Mouse (Mus musculus) right cerebral cortex, postnatal 10 days (tissue): ENCODE measurements around the gene Pla2g4c.
"Not testable (repeated sequence)": the region's sequence is repeated elsewhere in the genome, so short reads cannot be mapped to it uniquely, and the experiment has no call there.

Source experiments
- DNase-seq, 2 experiments: peaks; one replicate each; pipeline ENCODE4 v3.0.0; 2021; ENCODE audit warnings: low spot score in 2 of 2

Pla2g4c gene

DNA sequence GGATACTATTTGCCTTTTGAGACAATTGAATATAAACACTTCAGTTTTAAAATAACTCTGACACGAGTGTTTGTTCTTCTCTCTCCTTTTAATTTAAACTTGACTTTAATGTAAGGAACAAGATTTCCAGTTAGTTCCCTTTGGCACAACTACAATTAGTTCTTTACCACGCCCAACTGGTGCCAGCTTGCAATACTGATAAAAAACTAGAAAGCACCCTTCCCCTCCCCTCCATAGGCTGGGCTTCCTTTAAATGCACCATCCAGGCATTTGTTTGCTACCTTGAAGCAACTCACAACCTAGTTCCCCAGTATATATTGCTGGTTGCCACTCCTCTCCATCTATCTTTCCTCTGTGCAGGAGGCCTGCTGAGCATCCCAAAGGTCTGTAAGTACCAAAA, at the start of gene Pla2g4c:
TSS of gene Pla2g4c (plus strand) at position 340 of the 400 bp plus-strand sequence.
- no peak for DNase-seq

DNA sequence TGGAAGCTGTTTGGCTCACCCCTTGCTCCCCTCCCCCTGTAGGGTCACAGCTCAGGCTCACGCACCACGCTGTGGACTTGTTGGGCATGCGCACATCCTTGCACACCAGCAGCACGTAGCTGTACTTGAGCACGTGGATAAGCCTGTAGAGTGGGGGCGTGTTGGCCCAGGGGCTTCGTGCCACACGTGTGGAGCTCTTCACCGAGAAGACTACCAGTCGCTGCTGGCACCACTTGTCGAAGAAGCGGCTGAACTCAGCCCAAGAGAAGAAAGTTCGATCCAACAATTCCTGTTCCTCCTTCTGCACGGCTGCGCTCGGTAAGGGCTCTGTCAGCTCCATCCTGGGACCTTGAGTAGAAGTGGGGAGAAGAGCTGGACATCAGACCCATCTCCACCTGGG, 47.4 kb upstream of the Pla2g4c start, which contains the start of gene Lig1:
TSS of gene Lig1 (plus strand) at position 203 of the 400 bp plus-strand sequence.
- DNase-seq: no peak

DNA sequence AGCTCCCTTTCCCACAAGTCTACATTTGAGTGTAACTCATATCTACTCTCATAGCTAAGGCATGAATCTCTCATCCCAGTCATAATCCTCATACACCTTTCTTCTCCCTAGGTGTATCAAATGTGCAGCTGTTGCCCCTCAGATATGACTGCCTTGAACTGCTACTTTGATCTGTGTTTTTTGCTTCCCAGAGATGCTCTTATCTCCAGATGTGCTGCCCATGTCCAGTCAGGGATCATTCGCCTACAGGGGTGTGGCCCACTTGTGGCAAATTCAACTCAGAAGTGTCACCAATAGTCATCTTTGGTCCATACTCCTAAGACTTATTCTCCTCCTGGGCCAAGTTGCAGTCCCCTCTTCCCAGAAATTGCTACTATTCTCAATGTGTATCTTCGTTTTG, 46.6 kb upstream of the Pla2g4c start:
- no peak for DNase-seq

DNA sequence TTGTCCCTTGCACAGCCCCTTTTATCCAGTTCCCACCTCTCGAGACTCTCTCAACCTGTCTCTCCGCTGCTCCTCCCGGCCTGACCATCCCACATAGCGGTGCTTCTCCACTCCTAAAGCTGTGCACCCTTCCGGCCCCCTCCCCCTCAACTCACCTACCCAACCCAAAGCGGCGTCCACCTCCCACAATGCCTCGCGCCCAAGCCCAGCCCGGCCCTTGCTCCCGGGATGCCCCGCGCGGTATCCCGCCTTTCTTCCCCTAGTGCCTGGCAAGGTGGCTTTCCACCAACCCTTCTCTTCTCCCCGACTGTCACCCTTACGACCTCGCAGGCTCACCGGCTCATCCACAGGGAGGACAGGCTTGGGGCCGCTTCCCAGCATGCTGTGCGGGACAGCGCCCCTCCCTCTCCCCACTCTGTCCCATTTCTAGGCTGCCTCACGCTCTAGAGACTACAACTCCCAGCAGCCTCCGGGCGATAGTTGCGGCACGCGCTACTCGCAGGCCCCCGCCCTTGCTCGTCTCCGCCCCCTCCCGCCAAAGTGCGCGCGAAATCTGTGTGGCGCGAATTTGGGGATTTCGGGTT, 46.1 kb upstream of the Pla2g4c start, which contains the start of gene Zswim9:
TSS of gene Zswim9 (minus strand) at position 414 of the 584 bp plus-strand sequence.
- DNase-seq: peak; percentile 95 to 96

DNA sequence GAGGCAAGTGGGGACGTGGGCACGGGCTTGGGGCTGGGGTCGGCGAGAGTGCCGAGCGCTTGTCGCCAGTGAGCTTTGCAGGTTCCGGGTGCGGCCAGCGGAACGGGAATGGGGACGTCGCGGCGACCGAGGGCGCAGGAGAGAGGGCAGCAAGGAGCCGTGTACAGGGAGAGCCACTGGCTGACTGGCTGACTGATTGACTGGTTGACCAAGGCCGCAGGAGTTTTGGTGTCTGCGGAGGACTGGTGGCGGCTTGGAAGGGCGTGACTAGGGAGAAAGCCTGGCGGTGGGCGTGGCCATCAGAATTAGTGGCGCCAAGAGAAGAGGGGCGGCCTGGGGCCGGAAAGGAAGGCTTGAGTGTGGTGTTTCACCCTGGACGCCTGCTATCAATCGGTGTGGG, 45.5 kb upstream of the Pla2g4c start:
- not testable (repeated sequence) for DNase-seq

DNA sequence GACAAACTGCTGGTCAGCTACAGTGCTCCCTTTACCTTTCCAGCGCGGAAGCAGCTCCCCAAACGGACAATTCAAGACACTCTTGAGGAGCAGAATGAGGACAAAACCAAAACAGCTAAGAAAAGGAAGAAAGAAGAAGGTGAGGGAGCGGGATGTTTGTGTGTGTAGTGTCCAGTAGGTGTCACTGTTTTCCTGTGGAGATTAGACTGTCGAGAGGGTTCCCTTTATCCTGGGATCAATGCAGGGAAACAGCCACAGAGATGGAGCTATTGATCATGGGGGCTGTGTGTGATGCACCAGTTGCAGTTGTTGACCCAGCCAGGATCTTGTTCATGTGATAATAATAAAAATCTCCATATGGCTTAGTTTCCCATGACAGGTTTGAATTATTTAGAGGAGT, 35.8 kb upstream of the Pla2g4c start:
- peak; percentile 36 to 38 for DNase-seq

DNA sequence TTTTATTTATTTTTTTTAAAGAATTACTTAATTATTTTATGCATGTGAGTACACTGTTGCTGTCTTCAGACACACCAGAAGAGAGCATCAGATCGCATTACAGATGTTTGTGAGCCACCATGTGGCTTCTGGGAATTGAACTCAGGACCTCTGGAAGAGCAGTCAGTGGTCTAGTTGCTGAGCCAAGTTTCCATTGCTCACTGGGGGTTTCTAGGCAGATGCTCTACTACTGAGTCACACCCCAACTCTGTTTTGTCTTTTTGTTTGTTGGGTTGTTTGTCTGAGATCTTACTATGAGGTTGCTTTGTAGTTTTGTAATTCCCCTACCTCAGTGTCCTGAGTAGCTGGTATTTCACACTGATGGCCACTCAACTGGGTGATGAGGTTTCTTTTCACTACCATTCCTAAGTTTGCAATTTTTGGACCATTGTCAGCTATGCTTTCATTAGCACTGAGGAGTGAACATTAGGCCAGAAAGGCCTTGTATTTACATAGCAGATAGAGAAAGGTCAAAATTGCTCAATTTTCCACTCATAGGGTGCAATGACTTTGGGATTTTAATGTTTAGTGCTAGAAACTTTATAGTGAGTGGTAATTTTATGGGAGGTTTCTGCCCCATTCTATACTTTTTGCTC, 34.3 kb upstream of the Pla2g4c start:
- DNase-seq: no peak

DNA sequence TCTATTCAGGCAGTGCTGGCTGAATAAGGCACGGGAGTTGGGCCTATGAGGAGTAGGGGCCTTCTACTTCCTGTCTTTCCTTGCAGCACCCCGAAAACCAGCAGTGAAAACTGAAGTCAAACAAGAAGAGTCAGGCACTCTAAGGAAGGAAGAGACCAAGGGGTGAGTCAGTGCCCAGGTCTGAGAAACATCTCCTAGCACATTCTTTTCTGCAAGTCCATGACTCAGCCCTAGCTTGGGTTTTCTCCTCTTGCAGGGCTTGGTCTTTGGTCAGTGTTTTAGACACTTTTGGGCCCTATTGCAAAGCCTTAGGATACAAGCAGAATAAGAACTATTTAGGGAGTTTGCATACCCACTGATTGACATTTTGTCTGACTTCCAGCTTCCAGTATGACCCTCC, 33.1 kb upstream of the Pla2g4c start:
- no peak for DNase-seq

DNA sequence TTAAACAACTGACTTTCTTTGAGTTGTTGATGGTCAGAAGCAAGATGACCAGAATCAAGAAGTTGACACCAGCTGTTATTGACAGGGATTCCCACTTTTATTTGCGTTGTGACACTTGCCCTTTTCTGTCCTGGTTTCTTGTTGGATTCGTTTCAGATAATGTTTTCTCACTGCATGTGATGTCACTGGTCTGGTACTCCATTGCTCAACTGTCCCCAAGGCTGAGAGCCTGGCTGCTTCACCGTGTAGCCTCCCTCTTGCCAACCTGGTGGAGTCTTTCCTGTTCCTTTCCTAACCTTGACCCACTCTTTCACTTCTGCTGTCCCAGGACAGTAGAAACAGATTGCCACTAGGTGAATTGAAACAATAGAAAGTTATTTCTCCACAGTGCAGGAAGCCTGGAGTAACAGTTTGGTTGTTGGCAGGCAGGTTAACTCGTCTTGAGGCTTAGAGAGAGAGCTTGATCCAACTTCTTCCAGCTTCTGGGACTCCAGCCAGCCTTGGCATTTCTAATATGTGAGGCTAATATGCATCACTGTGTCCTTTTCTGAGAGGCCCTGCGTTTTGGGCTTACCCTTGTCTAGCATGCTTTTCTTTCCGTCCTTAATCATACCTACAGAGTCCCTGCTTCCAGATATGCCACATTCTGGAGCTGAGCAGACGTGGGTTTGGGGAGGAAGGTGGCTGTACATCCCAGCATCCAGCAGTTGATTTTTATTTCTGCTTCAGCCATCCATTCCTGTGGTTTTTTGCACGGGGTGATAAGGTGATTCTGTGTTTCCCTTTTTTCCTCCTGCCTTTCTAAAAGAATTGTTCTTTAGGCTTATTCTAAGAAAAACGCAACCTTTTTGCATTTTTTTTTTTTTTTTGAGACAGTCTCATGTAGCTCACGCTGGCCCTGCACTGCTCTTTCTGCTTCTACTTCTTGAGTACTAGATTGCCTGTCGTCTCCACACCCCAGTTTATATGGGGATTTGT, 30.3 kb upstream of the Pla2g4c start:
- no peak for DNase-seq

DNA sequence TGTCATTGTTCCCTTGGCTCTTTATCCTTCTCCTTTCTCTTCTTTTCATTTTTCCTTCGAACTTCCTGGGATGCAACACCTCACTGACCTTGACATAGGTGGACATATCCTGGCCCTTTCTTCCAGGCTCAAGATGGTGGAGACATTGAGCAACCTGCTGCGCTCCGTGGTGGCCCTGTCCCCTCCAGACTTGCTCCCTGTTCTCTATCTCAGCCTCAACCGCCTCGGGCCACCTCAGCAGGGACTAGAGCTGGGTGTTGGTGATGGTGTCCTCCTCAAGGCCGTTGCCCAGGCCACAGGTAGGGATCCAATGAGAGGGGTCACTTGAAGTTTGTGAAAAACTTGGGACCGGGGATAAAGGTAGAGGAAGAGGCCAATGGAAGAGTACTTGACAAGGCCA, 29.2 kb upstream of the Pla2g4c start:
- no peak for DNase-seq

DNA sequence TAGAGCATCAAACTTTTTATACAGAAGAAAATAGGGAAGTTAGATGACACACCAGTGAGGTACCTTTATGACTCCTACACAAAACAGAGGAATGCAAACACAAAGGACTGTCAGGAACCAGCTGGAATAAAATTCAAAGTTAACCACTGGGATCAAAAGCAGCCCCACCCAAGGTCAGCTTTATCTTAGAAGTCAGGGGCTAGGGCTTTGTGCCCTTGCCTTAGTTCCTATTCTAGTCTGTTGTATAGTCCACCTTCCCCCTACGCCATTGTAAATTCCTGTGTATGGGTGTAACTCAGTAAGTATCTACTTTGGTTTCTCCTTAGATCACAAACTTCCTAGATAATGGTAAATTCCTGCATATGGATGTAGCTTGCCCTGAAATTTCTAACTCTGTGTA, 26.8 kb upstream of the Pla2g4c start:
- DNase-seq: no peak

DNA sequence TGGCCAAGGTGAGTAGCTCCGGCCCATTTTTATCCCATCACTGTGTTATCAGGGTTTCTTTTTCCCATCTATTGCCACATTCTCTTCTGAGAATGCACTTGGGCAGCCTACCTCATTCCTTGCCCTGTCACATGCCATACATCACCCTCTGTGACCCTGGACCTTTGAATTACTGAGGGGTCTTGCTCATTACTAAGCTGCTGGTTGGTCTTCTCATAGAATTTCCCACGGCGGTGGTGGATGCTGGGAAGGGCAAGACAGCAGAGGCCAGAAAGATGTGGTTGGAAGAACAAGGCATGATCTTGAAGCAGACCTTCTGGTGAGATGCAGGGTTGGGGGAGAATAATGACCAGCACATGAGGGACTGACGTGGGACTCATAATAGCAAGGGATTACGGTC, 25.6 kb upstream of the Pla2g4c start:
- no peak for DNase-seq

DNA sequence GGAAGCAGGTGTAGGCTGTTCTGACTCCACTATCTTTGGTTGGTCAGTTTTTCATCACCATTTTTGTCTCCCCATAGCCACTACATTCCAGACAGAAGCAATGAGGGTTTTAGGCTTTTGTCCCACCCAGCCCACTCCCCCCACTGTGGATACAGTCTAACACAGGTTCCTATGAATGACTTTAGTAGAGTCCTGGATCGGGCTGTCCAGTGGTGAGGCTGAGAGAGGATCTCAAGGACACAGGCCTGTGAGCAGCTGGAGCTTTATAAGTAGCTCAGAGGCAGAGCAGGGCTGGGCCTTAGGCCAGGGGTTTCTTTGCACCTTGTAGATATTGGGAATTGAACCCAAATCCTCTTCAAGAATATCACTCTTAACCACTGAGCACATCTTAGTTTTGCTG, 22.8 kb upstream of the Pla2g4c start:
- no peak for DNase-seq

DNA sequence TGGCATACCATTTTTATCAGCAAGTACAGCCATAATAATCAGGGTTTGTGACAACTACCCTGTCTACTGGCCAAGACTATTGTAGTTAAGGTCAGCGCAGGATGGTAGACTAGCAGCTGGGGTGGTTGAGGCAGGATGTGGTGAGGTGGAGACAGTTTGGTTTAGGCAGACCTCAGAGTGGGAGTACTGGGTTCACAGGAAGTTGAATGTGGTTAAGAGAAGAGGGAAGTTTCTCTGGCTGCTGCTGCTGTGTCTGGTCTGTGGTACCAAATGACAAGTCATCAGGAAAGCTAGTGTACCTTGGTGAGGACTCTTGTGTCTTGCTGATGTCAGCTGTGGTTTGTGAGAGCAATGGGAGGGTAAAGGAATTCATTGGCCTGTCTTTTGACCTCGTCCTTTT, 21.7 kb upstream of the Pla2g4c start:
- DNase-seq: no peak

DNA sequence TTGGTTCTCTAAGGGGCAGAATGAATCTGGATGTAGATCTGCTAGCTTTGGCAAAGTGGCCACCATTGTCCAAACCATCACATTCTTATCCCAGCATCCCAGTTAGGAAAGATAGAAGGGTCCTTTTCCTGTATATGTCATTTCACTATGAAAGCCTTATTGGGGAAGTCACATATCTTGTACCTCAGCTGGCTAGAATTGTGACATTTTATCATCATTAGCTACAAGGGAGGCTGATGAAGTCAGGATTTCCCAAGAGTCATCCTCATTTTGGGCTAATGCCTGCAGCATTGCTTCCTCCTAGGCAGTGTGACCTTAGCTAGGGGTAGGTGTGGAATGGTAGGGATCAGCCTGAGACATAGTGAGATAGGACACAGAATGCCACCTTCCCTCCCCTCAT, 21.1 kb upstream of the Pla2g4c start:
- DNase-seq: no peak

DNA sequence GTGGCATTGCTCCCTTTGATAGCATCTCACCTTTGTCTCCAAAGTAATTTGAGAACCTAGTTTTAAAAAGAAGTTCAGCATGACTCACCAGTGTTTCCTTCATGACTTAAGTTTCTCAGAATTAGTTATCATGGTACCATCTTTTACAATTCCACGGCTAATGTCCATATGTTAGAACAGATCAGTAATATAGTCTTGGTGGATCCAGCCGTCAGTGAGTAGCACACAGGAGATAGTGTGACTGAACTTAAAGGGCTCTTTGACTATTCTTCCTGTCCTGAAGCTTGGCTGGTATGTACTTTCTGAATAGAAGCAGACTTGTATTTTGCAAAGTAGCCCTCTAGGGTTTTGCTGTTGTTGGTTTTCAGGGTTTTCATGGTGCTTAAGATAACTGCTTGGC, 15.0 kb upstream of the Pla2g4c start:
- DNase-seq: no peak

DNA sequence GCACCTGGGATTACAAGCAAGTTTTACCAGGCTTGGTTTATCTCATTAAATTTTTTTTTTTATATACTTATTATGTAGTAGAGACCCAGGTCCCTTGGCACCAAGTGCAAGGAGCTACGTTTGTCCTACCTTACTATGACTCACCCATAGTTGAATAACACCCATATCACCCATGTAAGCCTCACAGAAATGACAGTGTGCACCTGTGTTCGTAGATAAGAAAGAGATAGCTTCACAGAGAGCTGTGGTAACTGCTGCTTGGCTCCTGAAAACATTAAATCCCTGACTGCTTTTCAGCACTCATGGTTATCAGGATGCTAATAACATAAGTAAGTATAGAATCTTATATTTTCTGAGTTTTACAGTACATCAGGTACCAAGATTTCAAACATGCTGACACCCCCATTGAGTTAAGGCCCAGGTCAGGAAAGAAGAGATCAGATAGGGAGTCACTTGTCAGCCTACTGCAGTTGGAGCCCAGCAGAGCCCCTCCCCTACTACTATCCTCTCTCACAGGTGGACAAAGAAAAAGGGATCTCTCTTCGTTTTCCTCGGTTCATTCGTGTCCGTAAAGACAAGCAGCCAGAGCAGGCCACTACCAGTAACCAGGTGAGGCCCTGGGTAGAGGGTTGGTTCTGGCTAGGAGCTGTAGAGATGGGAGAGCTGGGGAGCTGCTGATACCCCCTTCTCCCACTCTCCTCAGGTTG, 13.8 kb upstream of the Pla2g4c start:
- DNase-seq: no peak

DNA sequence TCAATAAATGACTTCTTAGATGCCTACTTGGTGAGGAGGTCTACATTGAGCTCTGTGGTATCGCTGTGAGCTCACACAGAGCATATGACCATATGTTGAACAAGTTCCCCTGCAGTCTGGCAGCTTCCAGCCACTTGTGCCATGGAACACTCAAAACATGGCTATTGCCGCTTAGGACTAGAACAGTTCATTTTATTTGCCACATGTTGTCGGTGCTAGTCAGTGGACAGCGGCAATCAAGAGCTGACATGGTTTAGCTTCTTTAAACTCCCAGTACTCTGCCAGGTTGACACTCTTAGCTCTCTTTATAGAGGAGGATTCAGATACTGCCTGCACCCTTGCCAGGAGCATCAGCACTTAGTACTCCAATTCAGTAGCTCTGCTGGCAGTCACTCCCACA, 13.1 kb upstream of the Pla2g4c start:
- DNase-seq: peak in 1 of 2 experiments; percentile 25

DNA sequence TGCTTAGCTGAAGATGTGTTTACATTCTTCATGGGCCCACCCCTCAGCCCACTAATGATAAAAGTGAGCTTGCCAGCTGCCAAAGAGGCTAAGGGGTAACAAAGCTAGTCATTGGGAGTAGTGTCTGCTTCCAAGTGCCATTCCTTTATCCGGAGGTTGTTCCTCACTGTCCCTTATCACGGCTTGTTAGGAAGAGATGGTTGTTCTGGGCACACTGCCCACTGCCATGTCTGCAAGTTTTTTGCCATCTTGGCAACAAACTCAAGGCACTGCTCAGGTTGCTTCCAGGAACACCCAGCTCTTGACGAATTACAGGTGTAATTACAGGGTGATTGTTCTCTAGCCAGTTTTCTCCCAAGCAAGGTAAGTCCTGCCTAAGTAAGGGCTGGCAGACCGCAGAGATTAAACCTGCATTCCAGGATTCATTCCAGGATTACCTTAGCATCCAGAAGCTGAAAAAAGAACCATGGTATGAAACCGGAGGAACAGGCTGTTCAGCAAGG, 10.3 kb upstream of the Pla2g4c start:
- no peak for DNase-seq

DNA sequence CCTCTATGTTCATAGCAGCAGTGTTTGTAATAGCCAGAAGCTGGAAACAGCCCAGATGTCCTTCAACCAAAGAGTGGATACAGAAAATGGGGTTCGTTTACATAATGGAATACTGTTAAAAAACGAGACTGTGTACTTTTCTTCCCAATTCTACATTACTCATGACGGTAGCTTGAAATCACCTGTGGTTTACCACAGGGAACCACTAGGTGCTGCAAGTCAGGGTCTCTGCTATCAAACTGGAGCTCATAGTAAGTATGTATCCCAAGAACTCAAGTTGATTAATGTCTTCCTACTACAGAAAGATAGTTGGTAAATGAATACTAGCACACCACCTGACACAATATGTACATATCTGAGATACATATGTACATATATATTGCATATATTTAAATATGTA, 3.0 kb upstream of the Pla2g4c start:
- no peak for DNase-seq

DNA sequence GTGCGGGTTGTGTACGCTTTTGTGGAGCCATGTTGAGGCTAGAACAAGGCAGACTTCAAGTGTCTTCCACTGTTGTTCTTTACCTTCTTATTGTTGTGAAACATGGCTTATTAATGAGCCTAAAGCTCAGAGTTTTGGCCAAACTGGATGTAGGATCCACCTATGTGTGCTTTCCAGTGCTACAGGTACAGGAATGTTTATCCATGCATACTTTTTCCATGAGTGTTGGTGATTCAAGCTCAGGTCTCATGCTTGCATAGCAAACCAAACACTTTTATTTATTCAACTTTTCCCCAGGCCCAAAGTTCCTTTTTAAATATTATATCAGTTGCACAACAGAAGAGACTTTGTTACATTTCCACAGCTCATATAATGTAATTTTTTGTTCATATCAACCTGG, 6.1 kb downstream of the Pla2g4c start:
- no peak for DNase-seq

DNA sequence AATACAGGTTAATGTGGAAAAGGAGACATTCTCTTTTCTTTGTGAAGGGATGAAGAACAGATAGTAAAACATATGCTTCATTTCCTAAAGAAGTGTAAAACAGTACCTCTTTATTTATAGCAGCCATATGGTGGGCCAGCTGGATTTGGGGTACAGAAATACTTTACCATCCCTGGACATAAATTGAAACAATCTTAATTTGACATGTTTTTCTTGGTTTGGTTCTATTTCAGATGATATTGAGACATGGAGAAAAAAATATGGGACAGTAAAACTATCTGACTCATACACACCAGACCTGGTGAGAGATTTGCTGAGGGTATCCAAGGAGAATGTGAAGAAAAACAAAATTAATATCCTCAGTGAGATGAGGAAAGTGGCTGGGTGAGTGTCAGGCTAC, 31.5 kb downstream of the Pla2g4c start:
- peak; percentile 68 to 80 for DNase-seq
